Mouse (Mus musculus) embryonic fibroblast, embryonic 13.5 days (primary cell): ENCODE measurements around the gene Aif1.

Source experiments
- CTCF ChIP-seq: IDR thresholded peaks from 2 replicates; pipeline ENCODE4 v1.5.1; 2011; ENCODE audit warnings: mild to moderate bottlenecking, control low read depth, low read length, moderate library complexity, borderline replicate concordance; ENCODE audit not compliant: insufficient read depth
- POLR2A ChIP-seq: IDR thresholded peaks from 2 replicates; pipeline ENCODE4 v1.6.1; 2011; ENCODE audit warnings: low read depth, mild to moderate bottlenecking, control low read depth, low read length, moderate library complexity

DNA sequence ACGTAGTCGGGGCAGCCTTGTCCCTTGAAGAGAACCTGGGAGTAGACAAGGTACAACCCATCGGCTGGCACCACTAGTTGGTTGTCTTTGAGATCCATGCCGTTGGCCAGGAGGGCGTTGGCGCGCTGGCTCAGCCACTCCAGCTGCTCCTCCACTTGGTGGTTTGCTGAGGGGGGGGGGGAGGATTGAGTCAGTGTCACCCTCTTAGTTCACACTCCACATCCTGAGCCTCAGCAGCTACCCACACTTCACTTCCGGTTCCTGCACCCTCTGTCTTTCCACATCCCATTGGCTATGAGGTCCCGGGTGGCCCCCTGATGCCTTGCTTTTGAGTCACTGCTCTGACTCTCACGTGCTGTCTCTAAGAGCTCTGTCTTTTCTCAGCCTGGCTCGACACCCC is 24.5 kb upstream of the Aif1 start:
- TF ChIP-seq CTCF (no peak), POLR2A (no peak)
